Mouse (Mus musculus) neural tube, embryonic 10.5 days (tissue): Measurements from ENCODE around the gene 2210408I21Rik.

Experiments
- DNase-seq: peaks from one replicate; pipeline ENCODE4 v3.0.0-alpha.2; 2017; ENCODE audit warnings: low spot score; ENCODE audit errors: extremely low spot score

2210408I21Rik gene

DNA sequence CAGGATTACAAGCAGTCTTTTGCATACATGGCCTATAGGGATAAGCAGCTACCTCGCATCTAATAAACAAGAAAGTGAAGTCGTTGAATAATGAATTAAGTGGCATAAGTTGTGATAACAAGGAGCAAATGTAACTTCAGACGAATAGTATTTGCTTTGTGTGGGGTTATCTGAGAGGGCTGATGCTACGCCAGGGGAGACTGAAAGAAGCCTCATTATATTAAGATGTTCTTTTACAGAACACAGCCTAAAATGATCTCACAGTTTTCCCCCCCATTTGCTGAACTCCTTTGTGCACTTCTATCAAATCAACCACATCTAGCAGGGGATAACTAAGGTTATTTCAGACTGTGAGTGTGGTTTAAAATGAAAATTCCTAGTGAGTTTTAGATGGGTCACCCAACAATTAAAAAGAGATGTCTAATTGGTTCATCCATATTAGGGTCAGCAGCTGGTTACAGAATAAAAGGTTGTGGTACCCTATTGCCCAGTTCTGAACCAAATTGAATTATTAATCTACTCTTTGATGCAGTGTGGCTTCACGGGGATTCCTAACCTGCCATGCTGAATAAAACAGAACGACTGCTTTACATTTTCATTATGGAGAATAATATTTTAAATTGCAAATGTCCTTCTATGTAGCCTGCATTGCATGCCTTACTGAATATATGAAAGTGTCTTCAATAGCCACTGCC, 343.2 kb downstream of the 2210408I21Rik start:
- DNase-seq: no peak

DNA sequence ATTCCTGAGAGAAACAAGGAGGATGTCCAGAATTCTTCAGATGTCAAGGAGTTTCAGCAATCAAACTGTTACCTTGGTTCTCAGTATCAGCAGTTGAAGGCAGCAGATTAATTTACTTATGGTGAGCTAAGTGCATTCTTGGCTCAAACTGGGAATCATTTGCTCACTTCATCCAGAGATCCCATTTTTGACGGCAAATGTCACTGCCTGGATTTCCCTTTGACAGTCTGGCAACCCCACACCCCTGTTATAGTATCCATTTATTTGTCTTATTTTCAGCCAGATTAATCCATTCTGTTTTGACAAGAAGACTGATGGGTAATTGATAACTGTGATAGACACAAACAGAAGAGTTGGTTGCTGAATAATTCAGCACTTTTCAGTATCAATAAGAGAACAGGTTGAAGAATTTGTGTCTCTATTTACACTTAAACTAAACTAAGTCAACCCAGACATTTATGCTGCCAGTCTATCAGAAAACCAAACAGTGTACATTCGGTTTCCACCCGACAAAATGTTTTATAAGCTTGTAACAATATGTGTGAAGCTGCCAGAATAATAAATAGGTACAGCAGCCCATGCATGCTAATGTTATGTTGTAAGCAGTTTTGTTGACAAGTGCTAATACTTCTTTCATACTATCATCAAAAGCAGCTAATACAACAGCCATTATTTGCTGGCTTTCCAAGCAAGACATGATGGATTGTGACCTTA, 354.8 kb downstream of the 2210408I21Rik start:
- DNase-seq: no peak

DNA sequence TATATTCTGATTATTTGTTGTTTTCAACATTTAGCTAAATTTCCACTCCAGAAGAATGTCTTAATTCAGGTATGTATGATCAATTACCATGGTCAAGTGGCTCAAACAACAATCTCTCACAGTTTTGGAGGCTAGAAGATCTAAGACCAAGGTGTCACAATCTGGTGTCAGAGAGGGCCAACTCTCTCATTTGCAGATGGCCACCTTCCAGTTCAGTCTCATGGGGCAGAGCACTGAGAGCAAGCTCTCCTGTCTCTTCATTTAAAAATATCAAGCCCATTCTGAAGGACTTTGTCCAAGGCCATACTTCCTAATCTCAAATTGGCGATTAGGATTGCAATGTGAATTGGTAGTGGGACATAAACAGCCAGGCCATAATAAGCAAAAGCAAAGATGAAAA, 378.7 kb downstream of the 2210408I21Rik start:
- no peak for DNase-seq

DNA sequence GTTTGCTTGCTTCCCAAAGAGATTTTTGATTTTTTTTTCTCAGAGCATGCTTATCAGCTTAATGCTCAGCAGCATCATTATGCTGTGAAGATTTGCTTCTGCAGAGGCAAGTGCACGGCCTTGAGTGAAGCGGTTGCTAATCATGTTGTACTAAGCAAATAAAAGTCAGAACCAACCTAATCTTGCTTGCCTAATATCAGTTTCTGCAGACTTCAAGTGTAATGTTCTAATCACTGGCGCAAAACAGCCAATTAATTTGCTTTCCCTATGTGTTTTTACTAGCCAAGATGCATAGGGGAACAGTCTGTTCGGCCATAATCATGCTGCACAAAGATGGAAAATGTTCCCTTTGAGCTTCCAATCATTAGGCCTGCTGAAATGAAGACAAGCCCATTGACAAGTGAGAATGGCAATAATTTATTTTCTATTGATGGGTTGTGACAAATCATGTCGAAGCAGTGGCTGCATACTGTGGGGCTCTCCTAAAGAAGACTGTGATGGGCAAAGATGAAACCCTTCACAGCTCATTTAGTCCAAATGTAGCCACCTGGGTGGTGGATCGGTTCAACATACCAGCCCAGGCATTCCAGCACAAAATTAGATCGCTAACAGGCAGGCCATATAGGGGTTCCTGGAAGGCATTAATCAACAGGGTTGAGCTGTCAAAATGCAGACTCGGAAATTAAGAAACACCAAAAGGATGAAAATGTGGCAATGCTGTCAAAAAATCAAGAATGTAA, 393.8 kb downstream of the 2210408I21Rik start:
- DNase-seq: no peak

GRCm38 (mm10) chr13:77529760-77530159, 394.4 kb downstream of the 2210408I21Rik start:
- no peak for DNase-seq

DNA sequence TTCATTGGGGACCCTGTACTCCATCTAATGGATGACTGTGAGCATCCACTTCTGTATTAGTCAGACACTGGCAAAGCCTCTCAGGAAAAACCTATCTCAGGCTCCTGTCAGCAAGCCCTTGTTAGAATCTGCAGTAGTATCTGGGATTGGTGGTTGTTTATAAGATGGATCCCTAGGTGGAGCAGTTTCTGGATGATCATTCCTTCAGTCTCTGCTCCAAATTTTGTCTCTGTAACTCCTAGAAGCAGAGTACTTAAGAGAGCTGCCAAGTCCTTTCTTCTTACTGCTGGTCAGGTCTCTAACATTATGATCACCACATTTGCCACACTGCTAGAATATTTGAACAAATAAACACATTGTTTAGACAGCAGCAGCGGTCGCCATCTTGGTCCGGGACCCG, 402.1 kb downstream of the 2210408I21Rik start:
- no peak for DNase-seq

DNA sequence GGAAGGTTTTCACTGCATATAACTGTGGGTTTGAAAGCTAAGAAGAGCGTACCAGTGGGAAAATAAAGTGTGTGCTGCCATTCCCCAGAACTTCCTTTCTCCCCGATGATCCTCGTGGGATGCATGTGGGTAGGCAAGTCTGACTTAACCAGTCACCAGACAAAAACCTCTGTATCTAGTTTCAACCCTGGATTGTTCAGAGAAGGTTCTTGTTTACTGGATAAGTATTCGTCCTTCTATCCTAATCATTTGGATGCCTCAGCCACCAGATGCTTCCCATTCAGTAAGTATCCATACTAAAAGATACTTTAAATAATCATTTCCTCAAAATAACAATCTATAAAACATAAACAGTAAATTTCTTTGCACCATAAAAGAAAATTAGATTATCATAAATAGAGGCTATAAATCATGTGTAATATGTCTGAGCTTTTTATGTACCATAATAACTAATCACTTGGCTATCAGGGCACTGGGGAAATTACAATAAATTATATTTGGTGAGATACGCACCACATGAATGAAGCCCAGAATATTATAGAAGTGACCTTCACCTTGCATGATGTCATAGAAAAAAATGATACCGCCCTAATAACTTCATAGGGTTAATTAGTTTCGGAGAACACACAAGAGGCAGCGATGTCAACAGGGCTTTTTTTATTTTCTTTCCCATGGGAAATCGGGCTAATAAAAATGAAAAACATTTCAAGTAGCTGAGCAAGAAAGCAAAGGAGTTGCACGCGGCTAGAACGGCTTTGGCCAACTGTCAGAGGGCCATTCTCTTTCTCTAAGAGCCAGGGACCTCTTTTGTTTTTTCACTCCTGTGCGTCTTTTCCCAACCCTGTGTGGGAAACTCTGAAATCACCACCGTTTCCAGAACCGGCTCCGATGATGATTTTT, 412.4 kb downstream of the 2210408I21Rik start:
- DNase-seq: no peak

GRCm38 (mm10) chr13:77548386-77548695, 413.0 kb downstream of the 2210408I21Rik start:
- peak; percentile 49 for DNase-seq

DNA sequence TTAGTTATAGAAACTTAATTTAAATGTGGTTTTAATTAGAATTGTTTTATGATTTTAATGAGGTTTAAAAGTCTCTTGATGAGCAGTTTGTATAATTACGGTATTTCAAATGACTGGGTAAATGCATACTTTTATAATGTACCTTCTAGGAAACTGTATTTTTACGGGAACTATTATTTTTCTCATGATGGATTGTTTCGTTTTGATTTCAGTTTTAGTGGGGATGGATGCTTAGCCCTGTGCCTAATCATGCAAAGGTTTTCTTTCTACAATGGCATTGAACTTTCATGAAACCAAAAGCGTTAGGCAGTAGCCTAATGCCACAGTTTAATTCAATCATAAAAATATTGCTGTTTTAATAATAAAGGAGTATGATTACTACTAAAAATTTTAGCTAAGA, 413.4 kb downstream of the 2210408I21Rik start:
- DNase-seq: no peak

- DNase-seq: peak; percentile 14
These were observed 458.7 kb downstream of the 2210408I21Rik start for GRCm38 (mm10) chr13:77594011-77594410.

DNA sequence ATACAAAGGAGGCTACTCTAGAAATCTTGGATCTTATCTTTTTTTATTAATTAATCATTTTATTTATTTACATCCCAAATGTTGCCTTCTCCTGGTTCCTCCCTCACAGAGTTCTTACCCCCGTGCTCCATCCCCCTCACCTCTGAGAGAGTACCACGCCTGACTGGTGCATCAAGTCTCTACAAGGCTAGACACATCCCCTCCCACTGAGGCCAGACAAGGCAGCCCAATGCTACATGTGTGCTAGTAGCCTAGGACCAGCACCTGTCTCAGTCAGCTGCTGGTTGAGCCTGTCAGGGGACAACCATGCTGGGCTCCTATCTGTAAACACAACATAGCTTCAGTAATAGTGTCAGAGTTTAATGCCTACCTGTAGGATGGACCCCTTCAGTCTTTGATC, 480.0 kb downstream of the 2210408I21Rik start:
- no peak for DNase-seq
